Mouse (Mus musculus) brain, embryonic 18.5 days (tissue): ENCODE data around the gene Prkag2.

Experiments used
- DNase-seq: peaks from one replicate; pipeline ENCODE4 v3.0.0-alpha.2; 2012; ENCODE audit warnings: low read depth, low spot score

Gene Prkag2

DNA sequence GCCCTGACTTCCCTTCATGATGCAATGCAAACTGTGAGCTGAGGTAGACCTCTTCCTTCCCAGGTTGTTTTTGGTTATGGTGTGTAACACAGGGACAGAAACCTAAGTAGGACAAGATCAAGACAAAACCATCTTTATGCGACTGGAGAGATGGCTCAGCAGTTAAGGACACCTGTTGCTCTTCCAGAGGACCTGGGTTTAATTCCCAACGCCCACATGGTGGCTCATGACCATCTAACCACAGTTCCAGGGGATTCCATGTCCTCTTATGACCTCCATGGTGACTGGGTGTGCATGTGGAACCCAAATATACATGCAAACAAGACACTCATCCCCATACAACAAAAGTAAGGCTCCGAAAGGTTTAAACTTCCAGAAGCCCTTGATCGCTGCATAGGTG is 171.6 kb downstream of the Prkag2 start:
- no peak for DNase-seq

- DNase-seq: no peak
Observed at GRCm38 (mm10) chr5:24927706-24928105, 172.7 kb downstream of the Prkag2 start.

DNA sequence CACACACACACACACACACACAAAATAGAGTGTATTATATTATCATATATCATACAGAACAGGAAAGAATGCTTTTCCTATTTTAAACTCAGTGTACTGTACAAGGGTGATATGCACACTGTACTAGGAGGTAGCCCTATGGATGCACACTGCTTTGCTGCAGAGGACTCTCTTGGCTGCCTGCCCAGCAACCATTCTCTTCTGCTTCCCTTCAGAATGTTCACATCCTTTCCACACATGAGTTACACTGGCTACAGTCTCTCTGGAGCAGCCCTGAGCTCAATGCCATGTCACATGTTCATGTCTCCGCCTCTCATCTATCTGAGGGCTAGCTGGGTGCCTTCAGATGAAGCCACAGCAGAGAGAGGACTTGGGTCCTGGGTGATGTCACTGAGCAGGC is 181.3 kb downstream of the Prkag2 start:
- no peak for DNase-seq

GRCm38 (mm10) chr5:24916511-24916910 is 183.9 kb downstream of the Prkag2 start:
- no peak for DNase-seq

DNA sequence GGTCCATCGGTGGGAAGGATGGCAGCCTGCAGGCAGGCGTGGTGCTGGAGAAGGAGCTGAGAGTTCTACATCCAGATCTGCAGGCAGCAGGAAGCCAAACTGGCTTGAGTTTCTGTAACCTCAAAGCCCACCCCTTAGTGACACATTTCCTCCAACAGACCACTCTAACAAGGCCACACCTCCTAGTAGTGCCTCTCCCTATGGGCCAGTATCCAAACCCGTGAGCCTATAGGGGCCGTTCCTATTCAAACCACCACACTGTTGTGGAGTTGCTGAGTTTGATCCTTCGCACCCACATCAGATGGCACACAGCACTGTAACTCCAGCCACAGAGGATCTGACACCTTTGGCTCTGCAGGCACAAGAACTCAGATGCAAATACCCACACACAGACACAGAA is 185.3 kb downstream of the Prkag2 start:
- no peak for DNase-seq

GRCm38 (mm10) chr5:24913656-24914055 is 186.8 kb downstream of the Prkag2 start:
- DNase-seq: no peak

DNA sequence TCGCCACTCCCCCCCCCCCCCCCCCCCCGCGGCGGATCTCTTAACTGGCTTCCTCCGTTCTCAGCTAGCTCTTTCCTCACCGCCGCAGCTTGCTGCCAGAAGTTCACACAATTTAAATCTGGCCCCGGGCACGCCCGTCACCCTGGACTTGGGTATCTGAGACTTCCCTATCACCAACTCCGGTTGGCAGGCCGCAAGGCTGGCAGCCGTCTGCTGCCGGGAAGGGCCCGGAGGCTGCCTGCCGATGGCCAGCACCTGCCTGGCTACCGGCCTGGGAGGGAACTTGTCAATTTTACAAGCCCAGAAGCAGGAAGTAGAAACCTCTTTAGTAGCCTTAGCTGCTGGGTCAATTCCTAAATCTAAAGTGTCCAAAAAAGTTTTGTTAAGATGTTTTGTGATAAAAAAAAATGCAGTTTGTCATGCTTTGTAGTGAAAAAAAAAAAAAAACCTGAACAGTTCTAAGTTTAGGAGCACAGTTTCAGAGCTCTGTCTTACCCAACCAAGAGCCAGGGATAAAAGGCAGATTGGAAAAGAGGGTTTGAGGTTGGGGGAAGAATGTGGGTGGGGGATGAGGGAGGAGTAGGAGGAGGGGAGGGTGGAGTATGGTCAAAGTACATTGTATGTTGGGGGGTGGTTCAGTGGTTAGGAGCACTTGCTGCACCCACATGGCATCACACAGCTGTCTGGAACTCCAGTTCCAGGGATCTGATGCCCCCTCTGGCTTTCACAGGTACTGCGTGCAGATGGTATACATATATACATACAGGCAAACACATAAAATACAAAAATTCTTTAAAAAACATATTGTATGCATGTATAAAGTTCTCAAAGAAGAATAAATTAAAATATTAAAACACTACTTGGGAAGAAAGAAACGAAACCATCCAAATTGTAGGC is 191.4 kb downstream of the Prkag2 start:
- no peak for DNase-seq

DNA sequence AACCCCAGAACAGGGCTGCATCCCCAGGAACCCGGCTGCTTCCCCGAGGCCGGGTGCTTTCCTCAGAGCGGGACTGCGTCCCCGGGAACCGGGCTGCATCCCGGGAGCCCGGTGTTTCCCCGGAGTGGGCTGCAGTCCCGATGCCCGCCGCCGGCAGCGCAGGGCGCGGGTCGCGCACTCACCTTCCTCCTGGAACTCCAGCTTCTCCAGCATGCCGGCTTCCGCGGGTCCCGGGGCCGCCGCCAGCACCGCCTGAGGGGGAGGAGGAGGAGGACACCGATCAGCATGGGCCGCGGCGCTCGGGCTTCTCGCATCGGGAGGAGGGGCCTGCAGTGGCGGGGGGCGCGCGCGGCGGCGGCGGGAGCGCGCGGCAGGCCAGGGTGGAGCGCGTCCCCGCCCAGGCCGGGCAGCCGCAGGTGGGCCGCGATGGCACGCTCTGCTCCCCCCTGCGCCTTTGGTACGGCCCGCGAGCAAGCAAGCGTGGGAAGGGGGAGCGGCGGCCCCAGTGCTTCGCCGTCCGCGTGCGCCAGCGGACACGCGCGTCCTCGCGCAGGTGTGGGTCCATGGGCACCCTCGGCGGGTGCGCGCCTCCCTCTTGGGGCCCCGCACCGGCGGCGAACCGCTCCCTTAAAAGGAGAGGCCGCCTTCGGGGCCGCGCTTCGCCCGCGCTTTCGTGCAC is 192.2 kb downstream of the Prkag2 start:
- peak; percentile 76 for DNase-seq

GRCm38 (mm10) chr5:24907737-24908136 is 192.7 kb downstream of the Prkag2 start:
- no peak for DNase-seq

DNA sequence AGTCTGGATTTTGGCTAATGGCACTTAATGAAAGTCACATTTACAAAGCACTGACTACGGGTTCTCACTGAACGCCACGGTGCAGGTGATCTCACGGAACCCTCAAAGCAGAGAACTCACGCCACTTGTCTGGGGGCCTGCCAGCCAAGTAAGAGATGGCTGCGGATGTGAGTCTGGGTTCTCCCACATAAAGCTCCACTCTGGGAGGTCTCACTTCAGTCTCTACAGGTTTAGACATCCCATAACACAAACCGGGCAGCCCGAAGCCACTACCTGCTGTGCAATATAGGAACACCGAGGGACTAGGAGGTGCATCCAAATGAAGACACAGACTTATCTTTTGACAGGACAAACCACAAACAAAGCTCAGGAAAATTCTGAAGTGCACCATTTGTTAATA is 193.6 kb downstream of the Prkag2 start:
- no peak for DNase-seq

DNA sequence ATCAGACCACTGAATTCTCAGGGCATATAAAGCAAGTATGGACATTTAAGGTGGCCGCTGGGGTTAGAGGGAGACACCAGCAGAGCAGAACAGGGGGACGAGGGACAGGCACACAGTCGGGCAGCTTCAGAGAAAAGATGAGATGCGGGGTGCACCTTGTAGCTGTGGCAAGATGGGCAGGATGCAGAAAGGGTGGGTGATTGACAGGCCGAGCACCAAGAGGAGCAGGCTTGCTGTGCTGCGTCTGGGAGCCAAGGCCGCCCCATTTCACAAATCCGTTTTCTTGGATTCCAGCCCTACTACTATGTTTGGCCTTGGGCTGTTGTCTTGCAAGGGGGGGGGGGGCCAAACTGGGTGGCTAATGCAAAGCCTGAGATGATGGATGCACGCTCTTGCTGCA is 195.5 kb downstream of the Prkag2 start:
- DNase-seq: no peak

DNA sequence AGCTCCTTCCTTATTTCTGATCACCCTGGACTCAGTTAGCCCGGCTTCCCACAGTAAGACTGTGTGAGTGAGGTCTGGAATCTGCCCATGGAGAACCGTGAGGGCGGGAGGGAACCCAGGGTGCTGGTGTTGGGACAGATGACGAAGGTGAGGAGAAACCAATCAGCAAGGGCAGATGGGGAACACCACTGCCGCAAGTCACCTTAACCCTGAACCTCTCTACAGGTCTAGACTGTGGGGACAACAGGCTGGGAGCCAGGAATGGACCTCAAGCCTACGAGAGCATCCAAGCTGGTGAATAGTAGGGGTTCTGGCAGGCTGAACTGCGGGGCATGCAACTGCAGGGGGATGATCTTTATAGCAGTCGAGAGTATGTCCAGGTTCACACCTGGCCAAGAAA is 196.0 kb downstream of the Prkag2 start:
- DNase-seq: no peak

- no peak for DNase-seq
Observed at GRCm38 (mm10) chr5:24904001-24904400, 196.4 kb downstream of the Prkag2 start.

- DNase-seq: no peak
Observed at GRCm38 (mm10) chr5:24902835-24903234, 197.6 kb downstream of the Prkag2 start.

DNA sequence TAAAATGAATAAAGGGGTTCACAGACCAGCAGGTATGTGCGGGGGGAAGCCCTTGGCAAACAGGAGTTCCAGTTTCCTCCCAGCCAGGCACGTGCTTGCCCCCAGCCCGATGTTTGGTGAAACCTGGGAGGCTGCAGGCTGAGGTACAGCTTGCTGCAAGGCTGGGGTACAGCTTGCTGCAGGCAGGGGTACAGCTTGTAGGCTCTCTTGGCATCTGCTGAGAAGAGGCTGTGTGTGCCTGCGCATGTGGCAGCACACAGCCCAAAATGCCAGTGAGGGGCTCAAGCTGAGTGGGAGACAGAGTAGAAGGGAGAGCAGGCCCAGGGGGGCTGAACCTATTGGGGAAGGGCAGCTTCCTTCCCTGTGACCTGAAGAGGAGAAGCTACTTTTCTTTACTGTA is 204.8 kb downstream of the Prkag2 start:
- no peak for DNase-seq

- no peak for DNase-seq
Observed at GRCm38 (mm10) chr5:24894814-24895213, 205.6 kb downstream of the Prkag2 start.

DNA sequence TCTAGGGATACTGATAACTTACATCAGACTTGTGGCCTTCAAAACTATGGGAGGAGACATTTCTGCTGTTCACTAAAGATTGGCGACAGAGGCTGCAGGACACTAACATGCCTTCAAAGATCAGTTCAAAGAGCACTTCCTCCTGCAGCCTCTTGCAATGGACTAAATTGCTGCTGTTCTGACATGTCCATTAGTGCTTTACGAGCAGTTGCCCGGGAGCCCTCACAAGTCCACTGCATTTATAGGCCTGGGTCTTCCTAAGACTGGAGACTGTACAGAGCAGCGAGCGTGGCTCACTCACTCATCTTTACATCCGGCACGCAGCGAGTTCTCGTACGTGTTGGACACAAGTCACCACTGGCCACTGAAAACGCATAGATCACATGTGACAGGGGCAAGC is 208.0 kb downstream of the Prkag2 start:
- no peak for DNase-seq

GRCm38 (mm10) chr5:24889860-24890259 is 210.6 kb downstream of the Prkag2 start:
- DNase-seq: no peak

GRCm38 (mm10) chr5:24888874-24889591 is 211.4 kb downstream of the Prkag2 start:
- DNase-seq: no peak

DNA sequence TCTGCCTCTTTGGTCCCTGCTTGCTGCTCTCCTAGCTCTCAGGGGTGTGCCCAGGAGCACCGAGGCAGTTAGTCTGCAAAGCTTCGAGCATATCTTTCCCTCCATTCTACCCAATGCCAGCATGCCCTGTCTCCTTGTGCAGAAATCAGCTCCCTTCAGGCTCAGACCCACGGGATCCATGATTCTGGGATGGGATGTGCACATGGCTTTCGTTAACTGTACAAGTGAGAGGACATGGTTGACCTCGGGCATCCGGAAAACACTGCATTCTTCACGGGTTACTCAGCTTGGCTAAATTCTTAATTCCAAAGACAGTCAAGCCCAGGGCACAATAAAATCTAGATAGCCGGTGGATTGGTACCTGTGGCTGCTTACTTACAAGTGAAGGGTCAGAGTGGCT is 213.2 kb downstream of the Prkag2 start:
- DNase-seq: no peak

- no peak for DNase-seq
Observed at GRCm38 (mm10) chr5:24878713-24879112, 221.7 kb downstream of the Prkag2 start.

- no peak for DNase-seq
Observed at GRCm38 (mm10) chr5:24877836-24878624, 222.4 kb downstream of the Prkag2 start.
